Mouse (Mus musculus) kidney, adult 9 months (tissue): ENCODE data around the gene Lmna.
A peak's percentile ranks its signal among the peaks of the same experiment; 100 is the strongest.

ENCODE experiments used
- DNase-seq: peaks from one replicate; pipeline ENCODE4 v3.0.0; 2022

Gene Lmna

GRCm38 (mm10) chr3:88518411-88518810 is 8.7 kb upstream of the Lmna start:
- DNase-seq, result peak; percentile 52

- DNase-seq, result no peak
Measured at GRCm38 (mm10) chr3:88516407-88516806, 6.7 kb upstream of the Lmna start.

- DNase-seq, result no peak
Measured at GRCm38 (mm10) chr3:88515095-88515386, 5.3 kb upstream of the Lmna start.

GRCm38 (mm10) chr3:88514231-88515094 is 4.7 kb upstream of the Lmna start:
- DNase-seq, result no peak

GRCm38 (mm10) chr3:88513546-88514115 is 3.9 kb upstream of the Lmna start:
- DNase-seq, result no peak

GRCm38 (mm10) chr3:88512896-88513545 is 3.3 kb upstream of the Lmna start:
- no peak for DNase-seq

GRCm38 (mm10) chr3:88512141-88512895 is 2.6 kb upstream of the Lmna start:
- no peak for DNase-seq

GRCm38 (mm10) chr3:88511559-88511958 is 1.8 kb upstream of the Lmna start:
- DNase-seq, result no peak

- DNase-seq, result no peak
Measured at GRCm38 (mm10) chr3:88510421-88511289, 899 bp upstream of the Lmna start.

GRCm38 (mm10) chr3:88509250-88509649 is 506 bp downstream of the Lmna start:
- DNase-seq, result no peak

GRCm38 (mm10) chr3:88505765-88506164 is 4.0 kb downstream of the Lmna start:
- DNase-seq, result no peak

- no peak for DNase-seq
Measured at GRCm38 (mm10) chr3:88505081-88505480, 4.7 kb downstream of the Lmna start.

- DNase-seq, result no peak
Measured at GRCm38 (mm10) chr3:88503881-88504746, 5.6 kb downstream of the Lmna start.

- no peak for DNase-seq
Measured at GRCm38 (mm10) chr3:88503505-88503863, 6.3 kb downstream of the Lmna start.

GRCm38 (mm10) chr3:88502641-88503504 is 6.9 kb downstream of the Lmna start:
- peak; percentile 96 for DNase-seq

- peak; percentile 64 for DNase-seq
Measured at GRCm38 (mm10) chr3:88502031-88502571, 7.7 kb downstream of the Lmna start.

- DNase-seq, result no peak
Measured at GRCm38 (mm10) chr3:88501366-88502030, 8.3 kb downstream of the Lmna start.

GRCm38 (mm10) chr3:88500655-88501365 is 8.9 kb downstream of the Lmna start:
- peak; percentile 86 for DNase-seq

- no peak for DNase-seq
Measured at GRCm38 (mm10) chr3:88500087-88500486, 9.7 kb downstream of the Lmna start.
